26 mouse cellular contexts compared by ENCODE assay signal in the genomic region with DNA sequence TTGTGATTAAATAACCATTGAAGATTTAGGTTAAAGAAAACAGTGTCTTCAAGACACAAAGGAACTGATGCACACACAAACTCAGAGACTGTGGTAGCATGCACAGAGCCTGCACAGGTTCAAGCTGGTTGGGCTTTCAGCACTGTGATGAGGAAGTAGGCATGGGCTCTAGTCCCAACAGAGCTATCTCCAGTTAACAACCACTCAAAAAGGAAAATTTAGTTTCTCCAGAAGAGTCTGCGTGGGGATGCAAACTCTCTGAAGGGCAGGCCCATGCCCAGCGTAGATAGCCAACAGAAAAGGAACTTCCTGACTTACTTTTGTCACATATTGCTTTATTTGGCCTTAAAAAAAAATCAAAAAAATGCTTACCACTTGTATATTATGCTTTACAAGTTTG. TPM values are rescaled to one million over a fixed set of nuclear protein-coding genes. Genes with fewer than 3 reads are reported as not detected.
DNase-seq lines count a peak whose midpoint lies in the region; ATAC-seq and TF ChIP-seq lines count a peak whose summit lies in the region.
"Had no signal": no experiment of that assay in that cellular context is flagged by ENCODE, and none has a peak within 500 bp of the region (broad histone marks: within the 10 kb centered on the region; RNA-seq: fewer than 3 reads in every experiment).

No protein-coding gene starts in this region.

- no peak for TF ChIP-seq POLR2A in MEL (IDR thresholded peaks at IDR 0.05; ENCODE audit: control insufficient read depth in 1 of 2, insufficient read depth in 1 of 2, low read depth in 1 of 2, low read length in 2 of 2, poor library complexity in 1 of 2)
- TF ChIP-seq POLR2A in small intestine, adult 2 months (IDR thresholded peaks at IDR 0.05; ENCODE audit: low read depth, low read length) = no peak

- WGBS in liver, embryonic 11.5 days = 69% methylated on average over 2 of the region's 2 CpGs
- 74% methylated on average over 2 of the region's 2 CpGs for WGBS in liver, embryonic 13.5 days (ENCODE audit: insufficient replicate concordance)
- WGBS in small intestine, adult 2 months = 88% methylated on average over 2 of the region's 2 CpGs

- peaks cover 38% of the 10 kb centered on the region for H3K4me1 ChIP-seq in liver, embryonic 11.5 days (replicated peaks; ENCODE audit: control insufficient read depth, insufficient read depth, low read length)
- H3K4me1 ChIP-seq in MEL (ENCODE audit: control insufficient read depth in 1 of 2, insufficient read depth in 2 of 2, low read length in 2 of 2) = peaks cover 36 to 44% of the 10 kb centered on the region in 2 experiments
- peaks cover 54% of the 10 kb centered on the region for H3K4me1 ChIP-seq in liver, embryonic 13.5 days (replicated peaks)
- peaks cover 17% of the 10 kb centered on the region for H3K4me1 ChIP-seq in small intestine, adult 2 months (ENCODE audit: control insufficient read depth, insufficient read depth, insufficient read length, low read length)
- H3K4me1 ChIP-seq: forebrain, embryonic 15.5 days had no signal

- TF ChIP-seq EP300 in MEL (IDR thresholded peaks at IDR 0.05; ENCODE audit: low read depth in 1 of 2, low read length in 2 of 2) = peak; percentile 57 to 70

- H3K27me3 ChIP-seq in liver, embryonic 11.5 days (replicated peaks; ENCODE audit: control insufficient read depth, insufficient read depth, low read length) = no peaks in the 10 kb centered on the region
- H3K27me3 ChIP-seq in MEL (ENCODE audit: control insufficient read depth in 1 of 2, insufficient read depth in 2 of 2, low read length in 2 of 2) = no peaks in the 10 kb centered on the region
- H3K27me3 ChIP-seq in liver, embryonic 13.5 days = no peaks in the 10 kb centered on the region
- H3K27me3 ChIP-seq in small intestine, adult 2 months (ENCODE audit: control insufficient read depth, insufficient read depth, low read length) = no peaks in the 10 kb centered on the region
- H3K27me3 ChIP-seq: embryonic facial prominence, embryonic 13.5 days; forebrain, embryonic 15.5 days; hindbrain, embryonic 12.5 days; limb, embryonic 12.5 days had no signal

- no peaks in the 10 kb centered on the region for H3K9me3 ChIP-seq in liver, embryonic 11.5 days (ENCODE audit: control insufficient read depth, low read length)
- H3K9me3 ChIP-seq in MEL (replicated peaks; ENCODE audit: insufficient read depth, low read length) = no peaks in the 10 kb centered on the region
- H3K9me3 ChIP-seq in liver, embryonic 13.5 days (replicated peaks) = no peaks in the 10 kb centered on the region
- H3K9me3 ChIP-seq: embryonic facial prominence, embryonic 13.5 days; forebrain, embryonic 15.5 days; hindbrain, embryonic 12.5 days; limb, embryonic 12.5 days had no signal

- no peak overlapping the region for H3K9ac ChIP-seq in liver, embryonic 11.5 days (ENCODE audit: low read depth, low read length)
- H3K9ac ChIP-seq in MEL (ENCODE audit: control insufficient read depth, low read depth, low read length, poor library complexity, severe bottlenecking) = no peak overlapping the region; the same call in 1 of the 2 replicates
- H3K9ac ChIP-seq in liver, embryonic 13.5 days = no peak overlapping the region
- H3K9ac ChIP-seq: embryonic facial prominence, embryonic 13.5 days; forebrain, embryonic 15.5 days; hindbrain, embryonic 12.5 days; limb, embryonic 12.5 days had no signal

- no peak for DNase-seq in liver, embryonic 11.5 days (ENCODE audit: low spot score)
- DNase-seq in liver (no peak), MEL (ENCODE audit: low read depth, low spot score) (peak; percentile 87)
- DNase-seq in liver, embryonic 13.5 days = no peak
- no peak for DNase-seq in cerebellum, adult 8-10 months
- no peak for DNase-seq in layer of hippocampus, postnatal 10 days (ENCODE audit: low spot score in 2 of 2)
- DNase-seq: adrenal gland, adult 2 months; cerebellum, adult 9-10 months; gastrocnemius, postnatal 36 days; heart, postnatal 10 days; kidney, adult 2 months; kidney, postnatal 36 days; layer of hippocampus, adult 9-11 months; lung, adult 18-20 months; lung, postnatal 14 days; right cerebral cortex, postnatal 25 days had no signal

- H3K36me3 ChIP-seq in liver, embryonic 11.5 days (ENCODE audit: control insufficient read depth, insufficient read depth, low read length) = no peaks in the 10 kb centered on the region
- H3K36me3 ChIP-seq in MEL (ENCODE audit: control insufficient read depth in 1 of 2, insufficient read depth in 2 of 2, low read length in 2 of 2) = peaks cover 6 to 47% of the 10 kb centered on the region in 2 experiments; a peak in 3 of 4 replicates
- no peaks in the 10 kb centered on the region for H3K36me3 ChIP-seq in liver, embryonic 13.5 days
- H3K36me3 ChIP-seq in small intestine, adult 2 months (ENCODE audit: control insufficient read depth, insufficient read depth, low read length) = peaks cover 33% of the 10 kb centered on the region
- H3K36me3 ChIP-seq: embryonic facial prominence, embryonic 13.5 days; forebrain, embryonic 15.5 days; hindbrain, embryonic 12.5 days; limb, embryonic 12.5 days had no signal

- no peak for TF ChIP-seq RAD21 in MEL (IDR thresholded peaks at IDR 0.05; ENCODE audit: low read depth, low read length)

- TF ChIP-seq CTCF in MEL (IDR thresholded peaks at IDR 0.05 in 2 of 3, conservative IDR thresholded peaks at IDR 0.05 in 1 of 3; ENCODE audit: control insufficient read depth in 1 of 3, insufficient read depth in 1 of 3, low read depth in 2 of 3, low read length in 3 of 3, poor library complexity in 1 of 3, severe bottlenecking in 1 of 3) = no peak
- TF ChIP-seq CTCF in small intestine, adult 2 months (IDR thresholded peaks at IDR 0.05; ENCODE audit: extremely low read depth, insufficient read length, insufficient replicate concordance, low read depth, low read length) = no peak

- no peak overlapping the region for H3K4me3 ChIP-seq in liver, embryonic 11.5 days (ENCODE audit: low read depth, low read length)
- H3K4me3 ChIP-seq in MEL (ENCODE audit: control insufficient read depth in 1 of 2, insufficient read depth in 1 of 2, low read depth in 2 of 2, low read length in 2 of 2) = no peak overlapping the region
- no peak overlapping the region for H3K4me3 ChIP-seq in liver, embryonic 13.5 days (replicated peaks)
- no peak overlapping the region for H3K4me3 ChIP-seq in small intestine, adult 2 months (ENCODE audit: low read depth, low read length)
- H3K4me3 ChIP-seq: embryonic facial prominence, embryonic 13.5 days; forebrain, embryonic 15.5 days; hindbrain, embryonic 12.5 days; limb, embryonic 12.5 days had no signal

- no peak for ATAC-seq in liver, embryonic 11.5 days (replicated peaks; ENCODE audit: low FRiP score)
- no peak for ATAC-seq in liver, embryonic 13.5 days (ENCODE audit: low read depth)
- ATAC-seq: forebrain, embryonic 15.5 days; midbrain, embryonic 16.5 days had no signal

- H3K27ac ChIP-seq in liver, embryonic 11.5 days (ENCODE audit: low read depth, low read length) = peak overlapping the region; percentile 48; the same call in 1 of the 2 replicates
- peak overlapping the region; percentile 66 for H3K27ac ChIP-seq in MEL (ENCODE audit: control insufficient read depth, low read depth, low read length)
- peak overlapping the region; percentile 68 for H3K27ac ChIP-seq in liver, embryonic 13.5 days
- H3K27ac ChIP-seq in small intestine, adult 2 months (ENCODE audit: insufficient read depth, low read depth, low read length) = 0 out of 2 replicates have a peak overlapping the region, but pooled peaks have one; percentile 2
- H3K27ac ChIP-seq: embryonic facial prominence, embryonic 13.5 days; forebrain, embryonic 15.5 days; hindbrain, embryonic 12.5 days; limb, embryonic 12.5 days had no signal

- no peaks in the 10 kb centered on the region for H3K79me2 ChIP-seq in MEL (ENCODE audit: control insufficient read depth, insufficient read depth, low read length, poor library complexity)

- no peak overlapping the region for H3K4me2 ChIP-seq in liver, embryonic 11.5 days
- H3K4me2 ChIP-seq in liver, embryonic 13.5 days = no peak overlapping the region
- H3K4me2 ChIP-seq: embryonic facial prominence, embryonic 13.5 days; forebrain, embryonic 15.5 days; heart, embryonic 11.5 days; hindbrain, embryonic 12.5 days; limb, embryonic 12.5 days had no signal

RNA-seq across cellular contexts. Expression of a gene that starts 16.4 kb away (rescaled TPM):
- polyA plus RNA-seq in liver, embryonic 11.5 days (2014; fragmentation: Nextera tagmentation; extraction: Ambion mirVana) = 6.0 and 8.2 TPM in 2 replicates
- total RNA-seq in MEL (2012; rRNA removed) = 35.2 and 48.0 TPM in 2 replicates
- 10 to 100 TPM in 1 of 2 experiments, not detected in 1; 26.4 TPM for polyA plus RNA-seq in MEL (2012; ENCODE audit: insufficient read depth in 1 of 2, insufficient read length in 2 of 2, low read depth in 1 of 2, low replicate concordance in 2 of 2, missing spikeins in 1 of 2)
- 7.3 and 7.4 TPM in 2 replicates for polyA plus RNA-seq in liver, embryonic 13.5 days (2015; fragmentation: Nextera tagmentation; extraction: Ambion mirVana)
- 2.7 and 8.7 TPM in 2 replicates for polyA plus RNA-seq in small intestine, adult 2 months (2012; rRNA removed)
- under 1 TPM; 0.21 to 0.62 TPM for total RNA-seq in layer of hippocampus, postnatal 10 days (2021)

RNA-seq across cellular contexts. Expression of a gene that starts 21.9 kb away (rescaled TPM):
- polyA plus RNA-seq in liver, embryonic 11.5 days (2014; fragmentation: Nextera tagmentation; extraction: Ambion mirVana) = not detected in 2 replicates
- not detected in 2 replicates for total RNA-seq in MEL (2012; rRNA removed)
- polyA plus RNA-seq in MEL (2012; ENCODE audit: insufficient read depth in 1 of 2, insufficient read length in 2 of 2, low read depth in 1 of 2, low replicate concordance in 2 of 2, missing spikeins in 1 of 2) = under 1 TPM in 1 of 2 experiments, not detected in 1; 0.06 TPM
- polyA plus RNA-seq in liver, embryonic 13.5 days (2015; fragmentation: Nextera tagmentation; extraction: Ambion mirVana) = not detected in 2 replicates
- 0.13 TPM in 1 of 2 replicates, not detected in the other for polyA plus RNA-seq in small intestine, adult 2 months (2012; rRNA removed)
- total RNA-seq in layer of hippocampus, postnatal 10 days (2021) = not detected
- total RNA-seq: gastrocnemius, postnatal 36 days; left cerebral cortex, postnatal 10 days had no signal
- polyA plus RNA-seq: cortical plate, adult 2 months; embryonic facial prominence, embryonic 13.5 days; forebrain, embryonic 15.5 days; heart, embryonic 11.5 days; hindbrain, embryonic 12.5 days; limb, embryonic 12.5 days; midbrain, embryonic 16.5 days had no signal

RNA-seq across cellular contexts. Expression of a gene that starts 28.8 kb away (rescaled TPM):
- 0.23 and 0.58 TPM in 2 replicates for polyA plus RNA-seq in liver, embryonic 11.5 days (2014; fragmentation: Nextera tagmentation; extraction: Ambion mirVana)
- 0.75 and 0.77 TPM in 2 replicates for total RNA-seq in MEL (2012; rRNA removed)
- under 1 TPM in 1 of 2 experiments, not detected in 1; 0.54 TPM for polyA plus RNA-seq in MEL (2012; ENCODE audit: insufficient read depth in 1 of 2, insufficient read length in 2 of 2, low read depth in 1 of 2, low replicate concordance in 2 of 2, missing spikeins in 1 of 2)
- 0.22 and 0.59 TPM in 2 replicates for polyA plus RNA-seq in liver, embryonic 13.5 days (2015; fragmentation: Nextera tagmentation; extraction: Ambion mirVana)
- polyA plus RNA-seq in small intestine, adult 2 months (2012; rRNA removed) = 0.72 and 1.8 TPM in 2 replicates
- total RNA-seq in layer of hippocampus, postnatal 10 days (2021) = under 1 TPM in 1 of 2 experiments, not detected in 1; 0.11 TPM
- total RNA-seq: heart, postnatal 10 days; left cerebral cortex, postnatal 10 days had no signal
- polyA plus RNA-seq: forebrain, embryonic 15.5 days; heart, embryonic 11.5 days; hindbrain, embryonic 12.5 days; limb, embryonic 12.5 days; midbrain, embryonic 16.5 days had no signal

RNA-seq across cellular contexts. Expression of a gene that starts 41.7 kb away (rescaled TPM):
- 0.30 and 0.31 TPM in 2 replicates for polyA plus RNA-seq in liver, embryonic 11.5 days (2014; fragmentation: Nextera tagmentation; extraction: Ambion mirVana)
- total RNA-seq in MEL (2012; rRNA removed) = 0.08 and 0.16 TPM in 2 replicates
- polyA plus RNA-seq in MEL (2012; ENCODE audit: insufficient read depth in 1 of 2, insufficient read length in 2 of 2, low read depth in 1 of 2, low replicate concordance in 2 of 2, missing spikeins in 1 of 2) = under 1 TPM in 1 of 2 experiments, not detected in 1; 0.04 TPM
- polyA plus RNA-seq in liver, embryonic 13.5 days (2015; fragmentation: Nextera tagmentation; extraction: Ambion mirVana) = 0.52 and 0.65 TPM in 2 replicates
- polyA plus RNA-seq in small intestine, adult 2 months (2012; rRNA removed) = 0.48 and 0.85 TPM in 2 replicates
- total RNA-seq in layer of hippocampus, postnatal 10 days (2021) = 1 to 10 TPM in 1 of 2 experiments, under 1 TPM in 1; 0.71 to 1.0 TPM
- polyA plus RNA-seq: heart, embryonic 11.5 days had no signal

RNA-seq across cellular contexts. Expression of a gene that starts 49.3 kb away (rescaled TPM):
- not detected in 2 replicates for polyA plus RNA-seq in liver, embryonic 11.5 days (2014; fragmentation: Nextera tagmentation; extraction: Ambion mirVana)
- total RNA-seq in MEL (2012; rRNA removed) = not detected in 2 replicates
- not detected for polyA plus RNA-seq in MEL (2012; ENCODE audit: insufficient read depth in 1 of 2, insufficient read length in 2 of 2, low read depth in 1 of 2, low replicate concordance in 2 of 2, missing spikeins in 1 of 2)
- not detected in 2 replicates for polyA plus RNA-seq in liver, embryonic 13.5 days (2015; fragmentation: Nextera tagmentation; extraction: Ambion mirVana)
- polyA plus RNA-seq in small intestine, adult 2 months (2012; rRNA removed) = not detected in 2 replicates
- not detected for total RNA-seq in layer of hippocampus, postnatal 10 days (2021)
- total RNA-seq: adrenal gland, adult 2 months; gastrocnemius, postnatal 36 days; heart, postnatal 10 days; left cerebral cortex, postnatal 10 days had no signal
- polyA plus RNA-seq: adrenal gland, adult 2 months; cortical plate, adult 2 months; embryonic facial prominence, embryonic 13.5 days; forebrain, embryonic 15.5 days; heart, embryonic 11.5 days; hindbrain, embryonic 12.5 days; inflammation-experienced regulatory T-cells, adult 6 months; kidney, adult 2 months; limb, embryonic 12.5 days; midbrain, embryonic 16.5 days had no signal

Comparison
In these comparisons a context has a peak if more than half of its experiments do, and no peak if none do; other contexts are left out.
1. H3K27ac ChIP-seq: peak in every context shown above with its lines; median percentile 68 in liver, embryonic 13.5 days; 66 in MEL; 48 in liver, embryonic 11.5 days; 2 in small intestine, adult 2 months.